Mouse (Mus musculus) ES-E14 (cell line): Measurements from ENCODE around the gene Stx1b. TPM values are rescaled to one million over a fixed set of nuclear protein-coding genes. Genes with fewer than 3 reads are reported as not detected.
A peak's percentile ranks its signal among the peaks of the same experiment; 100 is the strongest.

ENCODE experiments used
- DNase-seq: peaks from one replicate; pipeline ENCODE4 v3.0.0-alpha.2; 2013; ENCODE audit warnings: low read depth, low spot score
- H3K27ac ChIP-seq: 2 replicates; pipeline ENCODE4 v1.5.1; 2012; ENCODE audit warnings: low read depth, mild to moderate bottlenecking, low read length, moderate library complexity, mixed read lengths; ENCODE audit not compliant: poor library complexity, insufficient read depth, severe bottlenecking
- H3K36me3 ChIP-seq: 2 replicates; pipeline ENCODE4 v1.6.1; 2012; ENCODE audit warnings: mild to moderate bottlenecking, low read length, moderate library complexity, mixed read lengths; ENCODE audit not compliant: control insufficient read depth, poor library complexity, insufficient read depth, severe bottlenecking
- H3K4me1 ChIP-seq, 2 experiments: fragments of 150-350 bp in 1 of 2; sonication (generic) in 1 of 2; 2 replicates each; pipeline ENCODE4 v1.6.1; 2012; ENCODE audit warnings: low read length in 2 of 2, mild to moderate bottlenecking in 1 of 2, mixed read lengths in 1 of 2; ENCODE audit not compliant: control insufficient read depth in 2 of 2, insufficient read depth in 2 of 2, poor library complexity in 1 of 2
- H3K4me3 ChIP-seq, 2 experiments: fragments of 150-350 bp in 1 of 2; sonication (generic) in 1 of 2; 2 replicates each; pipeline ENCODE4 v1.5.1; 2012; ENCODE audit warnings: low read length in 2 of 2, low read depth in 1 of 2, mild to moderate bottlenecking in 1 of 2, mixed read lengths in 1 of 2; ENCODE audit not compliant: insufficient read depth in 1 of 2, poor library complexity in 1 of 2, severe bottlenecking in 1 of 2
- H3K9ac ChIP-seq: 2 replicates; pipeline ENCODE4 v1.6.1; 2012; ENCODE audit warnings: low read depth, mild to moderate bottlenecking, low read length, mixed read lengths; ENCODE audit not compliant: poor library complexity, insufficient read depth, severe bottlenecking
- H3K9me3 ChIP-seq: fragments of 150-350 bp; sonication (generic); 2 replicates; pipeline ENCODE4 v1.6.1; 2012; ENCODE audit warnings: low read depth, mild to moderate bottlenecking, low read length; ENCODE audit not compliant: control insufficient read depth, insufficient read depth
- CHD2 ChIP-seq: IDR thresholded peaks from 2 replicates; pipeline ENCODE4 v1.6.1; 2014; ENCODE audit warnings: mild to moderate bottlenecking, low read depth, low read length, inconsistent platforms
- HCFC1 ChIP-seq: IDR thresholded peaks from 2 replicates; pipeline ENCODE4 v1.6.1; 2012; ENCODE audit warnings: low read length, inconsistent platforms, borderline replicate concordance; ENCODE audit not compliant: insufficient read depth
- MAFK ChIP-seq: IDR thresholded peaks from 2 replicates; pipeline ENCODE4 v1.6.1; 2014; ENCODE audit warnings: mild to moderate bottlenecking, low read depth, low read length, inconsistent platforms; ENCODE audit not compliant: insufficient read depth
- ZC3H11A ChIP-seq: IDR thresholded peaks from 2 replicates; pipeline ENCODE4 v1.6.1; 2012; ENCODE audit warnings: low read depth, mild to moderate bottlenecking, inconsistent platforms, low read length, borderline replicate concordance
- ZNF384 ChIP-seq: IDR thresholded peaks from 2 replicates; pipeline ENCODE4 v1.6.1; 2012; ENCODE audit warnings: low read depth, low read length, inconsistent platforms
- in situ Hi-C, 2 experiments: fragments of 600-800 bp; cut with MboI; formaldehyde crosslinking; loops; one replicate each; pipeline ENCODE4 v1.15.1; 2025; ENCODE audit warnings: low sequenced_read_pairs in 2 of 2, inconsistent platforms in 1 of 2; ENCODE audit not compliant: unreplicated experiment in 2 of 2
- total RNA-seq: library from RNA; depleted of rRNA; stranded (reverse); fragments of 300-350 nt; gene quantifications from 2 replicates; pipeline ENCODE4 v1.2.3, GENCODE M21; 2012; rRNA removed

Stx1b gene
- total RNA-seq, 1 experiment = 1.4 TPM

DNA sequence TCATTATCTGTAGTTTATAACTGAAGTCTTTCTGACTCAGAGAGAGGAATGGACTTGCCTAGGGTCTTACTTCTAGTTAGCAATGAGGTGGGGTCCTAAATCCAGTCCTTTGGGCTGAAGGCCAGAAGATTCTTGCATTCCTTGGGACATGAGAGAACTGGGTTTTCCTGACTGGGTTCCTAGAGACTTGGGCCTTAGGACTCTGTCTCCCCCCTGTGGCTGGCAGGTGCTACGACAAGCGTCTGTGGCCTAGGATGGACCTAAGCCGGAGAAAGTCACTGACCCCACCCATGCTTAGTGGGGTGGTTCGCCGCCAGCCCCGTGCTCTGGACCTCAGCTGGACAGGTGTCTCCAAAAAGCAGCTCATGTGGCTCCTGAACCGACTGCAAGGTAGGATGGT is 63.3 kb downstream of the Stx1b start:
- H3K4me3 ChIP-seq = no peak overlapping the region
- no peak overlapping the region for H3K9ac ChIP-seq
- in situ Hi-C loops = no loop called here
- no peak overlapping the region for H3K27ac ChIP-seq
- peaks cover 0 to 3% of the 10 kb centered on the region in 2 experiments; a peak in 2 of 4 replicates for H3K4me1 ChIP-seq
- H3K9me3 ChIP-seq = no peaks in the 10 kb centered on the region
- H3K36me3 ChIP-seq = peaks cover 51% of the 10 kb centered on the region
- no peak for TF ChIP-seq ZNF384
- TF ChIP-seq ZC3H11A = peak; percentile 66
- DNase-seq = no peak

DNA sequence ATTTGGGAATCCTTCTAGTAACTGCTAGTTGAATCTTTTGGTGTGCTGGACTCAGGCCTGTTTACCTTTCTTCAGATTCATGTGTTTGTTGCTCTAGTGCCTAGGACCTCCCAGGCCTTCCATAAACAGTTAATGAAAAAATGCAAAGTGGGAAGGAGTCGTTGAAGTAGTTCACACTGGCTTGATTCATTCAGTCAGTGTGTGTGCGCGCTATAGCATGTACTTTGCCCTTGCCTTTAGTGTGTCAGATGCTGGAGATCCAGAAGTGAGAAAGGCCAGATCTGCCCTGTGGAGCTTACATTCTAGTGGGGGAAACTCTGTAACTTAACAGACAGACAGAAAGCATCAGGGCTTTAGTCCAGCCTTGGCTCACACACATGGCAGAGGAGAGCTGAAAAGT is 63.9 kb downstream of the Stx1b start:
- Histone ChIP-seq H3K9ac (no peak overlapping the region), H3K27ac (no peak overlapping the region), H3K4me3 (no peak overlapping the region), H3K9me3 (no peaks in the 10 kb centered on the region), H3K36me3 (peaks cover 53% of the 10 kb centered on the region), H3K4me1 (peaks cover 0 to 7% of the 10 kb centered on the region in 2 experiments; a peak in 2 of 4 replicates)
- DNase-seq = no peak
- in situ Hi-C loops = no loop called here
- TF ChIP-seq ZC3H11A (no peak), CHD2 (no peak), ZNF384 (no peak), HCFC1 (no peak), MAFK (no peak)

DNA sequence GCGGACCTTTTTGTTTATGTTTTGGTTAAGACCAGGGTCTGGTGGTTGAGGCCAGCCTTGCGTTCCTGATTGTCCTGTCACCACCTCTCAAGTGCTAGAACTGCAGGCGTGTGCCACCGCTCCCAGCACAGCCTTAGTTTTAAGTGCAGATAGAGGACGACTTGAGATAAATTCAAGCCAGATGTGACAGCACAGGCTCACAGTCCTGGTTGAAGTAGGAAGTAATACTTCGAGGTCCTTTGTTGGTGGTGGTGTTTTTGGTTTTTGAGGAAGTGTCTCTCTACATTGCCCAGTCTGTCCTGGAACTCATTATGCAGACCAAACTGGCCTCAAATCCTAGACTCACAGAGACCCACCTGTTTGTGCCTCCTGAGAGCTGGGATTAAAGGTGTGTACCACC is 64.6 kb downstream of the Stx1b start:
- peaks cover 58% of the 10 kb centered on the region for H3K36me3 ChIP-seq
- no peak for DNase-seq
- no peak for TF ChIP-seq ZC3H11A
- TF ChIP-seq CHD2 = no peak
- no peak for TF ChIP-seq HCFC1
- TF ChIP-seq MAFK = no peak
- TF ChIP-seq ZNF384 = no peak
- no peak overlapping the region for H3K4me3 ChIP-seq
- H3K9me3 ChIP-seq = no peaks in the 10 kb centered on the region
- no peak overlapping the region for H3K27ac ChIP-seq
- in situ Hi-C loops = no loop called here
- H3K4me1 ChIP-seq = peaks cover 0 to 10% of the 10 kb centered on the region in 2 experiments; a peak in 2 of 4 replicates
- no peak overlapping the region for H3K9ac ChIP-seq

Other genes starting within 250 kb of the Stx1b start
- 3.8 and 6.0 TPM in 2 replicates for gene Ccdc189, start 236.0 kb downstream of the Stx1b start, total RNA-seq
- gene Rnf40, start 235.8 kb downstream of the Stx1b start, total RNA-seq = 71.0 and 94.9 TPM in 2 replicates
- gene Zfp629, start 208.8 kb downstream of the Stx1b start, total RNA-seq = 2.1 and 2.9 TPM in 2 replicates
- 35.6 and 36.8 TPM in 2 replicates for gene Bcl7c, start 115.6 kb downstream of the Stx1b start, total RNA-seq
- gene Ctf1, start 111.8 kb downstream of the Stx1b start, total RNA-seq = 2.3 and 3.0 TPM in 2 replicates
- 0.69 and 0.71 TPM in 2 replicates for gene Ctf2, start 92.4 kb downstream of the Stx1b start, total RNA-seq
- gene Fbxl19, start 80.0 kb downstream of the Stx1b start, total RNA-seq = 86.9 and 93.0 TPM in 2 replicates
- 14.0 and 30.7 TPM in 2 replicates for gene Orai3, start 54.7 kb downstream of the Stx1b start, total RNA-seq
- gene Setd1a, start 47.9 kb downstream of the Stx1b start, total RNA-seq = 22.6 and 24.4 TPM in 2 replicates
- 1.5 and 1.9 TPM in 2 replicates for gene Gm49388, start 38.9 kb downstream of the Stx1b start, total RNA-seq
- 14.7 and 22.5 TPM in 2 replicates for gene Hsd3b7, start 23.9 kb downstream of the Stx1b start, total RNA-seq
- gene Stx4a, start 255 bp downstream of the Stx1b start, total RNA-seq = 20.9 and 23.7 TPM in 2 replicates
- gene Zfp646, start 51.7 kb upstream of the Stx1b start, total RNA-seq = 44.7 and 52.5 TPM in 2 replicates
- 8.6 and 11.3 TPM in 2 replicates for gene Zfp668, start 52.3 kb upstream of the Stx1b start, total RNA-seq
- gene Prss53, start 66.4 kb upstream of the Stx1b start, total RNA-seq = 0.67 and 0.69 TPM in 2 replicates
- not detected in 2 replicates for gene Gm21974, start 70.9 kb upstream of the Stx1b start, total RNA-seq
- 88.5 and 115 TPM in 2 replicates for gene Vkorc1, start 71.1 kb upstream of the Stx1b start, total RNA-seq
- 53.9 and 56.4 TPM in 2 replicates for gene Bckdk, start 79.5 kb upstream of the Stx1b start, total RNA-seq
- gene Kat8, start 88.0 kb upstream of the Stx1b start, total RNA-seq = 35.1 and 35.6 TPM in 2 replicates
- 11.3 and 16.5 TPM in 2 replicates for gene Prss8, start 105.6 kb upstream of the Stx1b start, total RNA-seq
- 15.3 and 15.4 TPM in 2 replicates for gene Prss36, start 122.2 kb upstream of the Stx1b start, total RNA-seq
- gene Fus, start 142.9 kb upstream of the Stx1b start, total RNA-seq = 91.6 and 142 TPM in 2 replicates
- gene Pycard, start 169.3 kb upstream of the Stx1b start, total RNA-seq = 38.7 and 62.1 TPM in 2 replicates
- gene Trim72, start 179.4 kb upstream of the Stx1b start, total RNA-seq = 1.1 and 1.2 TPM in 2 replicates
- gene Itgam, start 238.1 kb upstream of the Stx1b start, total RNA-seq = 0.42 and 1.0 TPM in 2 replicates
- not detected in 2 replicates for gene Gm49368, start 238.1 kb upstream of the Stx1b start, total RNA-seq